Mouse (Mus musculus): ENCODE results near the gene Hnrnpm. TPM values are rescaled to one million over a fixed set of nuclear protein-coding genes. Genes with fewer than 3 reads are reported as not detected.
"Not testable (repeated sequence)": the region's sequence is repeated elsewhere in the genome, so short reads cannot be mapped to it uniquely, and the experiment has no call there.

Hnrnpm gene
- polyA plus RNA-seq (2012; rRNA removed) = 107 and 131 TPM in 2 replicates

- no peak for DNase-seq (ENCODE audit: low spot score)
Observed at GRCm38 (mm10) chr17:33686760-33687159, at the start of gene Hnrnpm. Gene Hnrnpm (minus strand): TSS chr17:33686860.

DNA sequence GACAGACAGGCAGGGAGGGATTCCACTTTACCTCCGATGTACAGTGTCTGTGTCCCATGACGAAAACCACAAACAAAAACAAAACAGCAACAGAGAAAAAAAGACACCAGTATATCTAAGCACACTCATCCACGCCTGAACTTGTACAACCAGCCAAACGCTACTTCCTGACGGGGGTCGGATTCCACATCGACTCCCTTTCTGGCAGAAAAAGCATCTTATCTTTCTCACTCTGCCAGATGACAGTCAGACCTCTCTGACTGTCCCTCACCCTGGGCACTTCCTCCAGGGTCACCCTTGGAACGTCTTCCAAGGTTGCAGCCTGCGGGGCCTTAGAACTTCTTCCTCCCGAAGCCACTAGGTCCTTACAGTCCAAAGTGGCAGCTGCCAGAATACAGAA lies 46.9 kb upstream of the Hnrnpm start:
- not testable (repeated sequence) for DNase-seq (ENCODE audit: low spot score)

DNA sequence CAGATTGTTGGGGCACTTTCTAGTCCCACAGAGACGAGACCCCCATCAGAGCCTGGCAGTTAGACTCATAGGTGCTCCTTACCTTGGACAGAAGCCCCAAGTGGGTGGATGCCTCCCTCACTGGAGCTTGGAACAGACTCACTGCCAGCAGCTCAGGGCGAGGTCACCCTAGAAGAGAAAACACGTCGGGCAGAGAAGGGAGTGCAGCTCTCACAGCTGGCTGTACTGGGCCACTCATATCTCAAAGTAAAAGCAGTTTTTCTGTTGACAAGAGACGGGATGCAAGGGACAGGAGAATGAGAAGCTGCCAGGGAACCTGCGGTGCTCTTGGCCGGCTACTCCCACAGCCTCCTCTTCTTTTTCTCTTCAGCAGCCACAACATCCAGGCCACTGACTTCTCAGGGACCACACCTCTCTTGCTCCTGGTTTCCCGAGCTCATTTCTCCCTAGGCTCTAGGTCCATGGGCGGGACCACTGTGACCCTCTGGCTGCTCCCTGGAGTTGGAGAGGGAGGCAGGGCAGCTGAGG lies 46.0 kb upstream of the Hnrnpm start:
- not testable (repeated sequence) for DNase-seq (ENCODE audit: low spot score)

DNA sequence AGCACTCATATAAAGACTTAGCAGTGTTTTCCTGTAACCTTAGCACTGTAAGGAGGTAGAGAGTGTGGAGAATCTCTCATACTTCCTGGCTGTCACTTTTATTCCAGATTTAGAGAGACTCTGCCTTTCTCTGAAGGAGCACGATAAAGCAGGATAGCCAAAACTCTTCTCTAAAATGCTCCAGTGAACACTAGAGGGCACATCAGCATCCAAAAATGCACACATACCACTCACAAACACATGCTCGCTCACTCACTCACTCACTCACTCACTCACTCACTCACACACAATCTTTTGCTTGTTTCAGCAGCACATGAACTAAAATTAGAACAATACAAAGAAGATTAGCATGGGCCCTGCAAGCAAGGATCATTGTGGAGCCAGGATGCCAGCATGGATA lies 42.6 kb upstream of the Hnrnpm start:
- no peak for DNase-seq (ENCODE audit: low spot score)

DNA sequence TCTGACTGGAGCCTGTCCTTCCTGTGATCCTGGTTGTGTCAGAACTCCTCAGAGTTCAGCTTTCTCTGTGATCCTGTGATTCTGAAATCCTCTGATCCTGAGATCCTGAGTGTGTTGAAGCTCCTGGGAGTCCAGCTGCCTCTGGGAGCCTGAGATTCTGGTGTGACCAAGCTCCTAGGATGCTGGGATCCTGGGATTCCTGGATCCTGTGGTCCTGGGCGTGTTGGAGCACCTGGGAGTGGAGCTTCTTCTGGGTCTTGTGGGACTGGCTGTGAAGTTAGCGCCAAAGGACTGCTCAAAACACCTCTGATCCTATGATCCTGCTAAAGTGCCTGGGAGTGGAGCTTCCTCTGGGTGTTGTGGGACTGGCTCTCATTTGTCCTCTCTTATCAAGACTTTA lies 41.7 kb upstream of the Hnrnpm start:
- DNase-seq (ENCODE audit: low spot score) = no peak

GRCm38 (mm10) chr17:33719736-33720378 lies 33.2 kb upstream of the Hnrnpm start:
- peak; percentile 2 for DNase-seq (ENCODE audit: low spot score)

DNA sequence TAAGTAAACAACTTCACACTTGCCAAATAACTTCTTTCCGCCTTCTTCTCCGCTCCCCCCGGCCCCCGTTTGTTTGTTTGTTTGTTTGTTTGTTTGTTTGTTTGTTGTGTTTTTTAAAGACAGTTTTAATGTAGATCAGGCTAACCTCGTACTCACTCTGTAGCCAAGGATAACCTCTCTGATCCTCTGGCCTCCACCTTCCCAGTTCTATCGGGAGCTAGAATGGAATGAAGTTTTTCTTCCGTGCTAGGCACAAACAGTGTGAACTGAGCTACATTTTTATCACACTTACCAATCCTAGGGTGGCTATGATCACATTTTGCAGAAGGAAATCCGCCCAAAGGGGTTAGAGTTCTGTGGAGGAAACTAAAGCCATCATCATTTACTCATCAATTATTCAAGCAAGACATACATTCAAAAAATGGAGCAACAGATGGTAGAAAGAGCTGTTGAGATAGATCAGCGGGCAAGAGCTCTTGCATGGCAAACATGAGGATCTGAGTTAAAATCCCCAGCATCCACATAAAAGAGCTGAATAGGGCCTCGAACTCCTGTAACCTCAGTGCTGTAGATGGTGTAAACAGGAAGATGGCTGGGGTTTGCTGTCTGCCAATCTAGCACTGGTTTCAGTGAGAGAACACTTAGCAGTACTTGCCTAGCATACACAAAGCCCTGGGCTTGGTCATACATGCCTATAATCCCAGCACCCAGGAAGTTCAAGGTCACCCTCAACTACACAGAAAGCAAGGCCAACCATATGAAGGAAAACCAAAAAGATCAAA lies 32.5 kb upstream of the Hnrnpm start:
- DNase-seq (ENCODE audit: low spot score) = no peak

- peak; percentile 87 for DNase-seq (ENCODE audit: low spot score)
Observed at GRCm38 (mm10) chr17:33718384-33718881, 31.8 kb upstream of the Hnrnpm start, which contains the start of gene March2. Gene March2 (minus strand): TSS chr17:33718670.

GRCm38 (mm10) chr17:33717982-33718381 lies 31.3 kb upstream of the Hnrnpm start:
- no peak for DNase-seq (ENCODE audit: low spot score)

DNA sequence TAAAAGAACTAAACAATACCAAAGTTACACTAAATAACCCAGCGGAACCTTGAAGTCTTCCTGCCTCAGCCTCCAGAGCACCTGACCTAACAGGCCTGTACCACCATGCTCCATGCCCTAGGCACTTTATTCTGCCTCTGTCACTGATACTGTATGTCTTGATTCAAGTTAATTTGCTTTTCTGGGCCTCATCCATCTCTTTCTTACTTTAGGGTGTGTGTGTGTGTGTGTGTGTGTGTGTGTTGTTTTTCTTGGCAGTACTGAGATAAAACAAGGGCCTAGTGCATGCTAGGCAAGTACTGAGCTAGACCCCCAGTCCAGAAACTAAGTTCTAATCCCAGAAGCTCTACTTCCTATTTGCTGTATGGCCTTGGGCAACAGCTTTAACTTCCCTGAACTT lies 30.6 kb upstream of the Hnrnpm start:
- DNase-seq (ENCODE audit: low spot score) = no peak

DNA sequence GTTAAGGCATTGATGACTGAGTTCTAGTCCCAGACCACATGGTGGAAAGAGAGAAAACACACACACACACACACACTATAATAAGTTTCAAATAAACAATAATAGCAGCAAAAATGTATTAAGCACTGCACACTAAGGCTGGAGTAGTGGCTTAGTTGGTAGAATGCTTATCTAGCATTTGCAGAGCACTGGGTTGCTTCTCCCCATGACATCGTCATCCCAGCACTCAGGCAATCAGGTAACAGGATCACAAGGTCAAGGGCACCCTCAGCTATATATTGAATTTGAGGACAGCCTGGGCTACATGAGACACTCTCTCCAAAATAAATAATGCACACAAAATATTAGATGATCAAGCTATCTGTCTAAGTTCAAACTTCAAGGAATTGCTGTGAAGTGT lies 28.1 kb upstream of the Hnrnpm start:
- DNase-seq (ENCODE audit: low spot score) = no peak

GRCm38 (mm10) chr17:33713271-33713670 lies 26.6 kb upstream of the Hnrnpm start:
- DNase-seq (ENCODE audit: low spot score) = no peak

DNA sequence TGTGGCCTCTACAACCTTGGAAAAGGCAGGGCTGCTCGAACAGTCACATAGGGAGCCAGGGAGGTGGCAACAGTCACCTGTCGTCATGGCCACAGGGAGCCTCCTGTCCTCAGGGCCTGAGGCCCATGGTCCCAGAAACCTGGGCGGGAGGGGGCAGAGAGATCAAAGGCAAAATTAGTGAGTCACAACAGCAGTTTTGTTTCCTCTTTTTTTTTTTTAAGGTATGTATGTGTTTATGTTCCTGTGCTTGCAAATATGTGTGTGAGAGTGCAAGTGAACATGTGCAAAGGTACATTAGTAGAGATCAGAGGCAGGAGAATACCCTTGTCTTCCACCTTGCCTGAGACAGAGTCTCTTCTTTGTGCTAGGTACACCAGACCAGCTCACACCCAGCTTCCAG lies 23.2 kb upstream of the Hnrnpm start:
- peak; percentile 13 for DNase-seq (ENCODE audit: low spot score)

DNA sequence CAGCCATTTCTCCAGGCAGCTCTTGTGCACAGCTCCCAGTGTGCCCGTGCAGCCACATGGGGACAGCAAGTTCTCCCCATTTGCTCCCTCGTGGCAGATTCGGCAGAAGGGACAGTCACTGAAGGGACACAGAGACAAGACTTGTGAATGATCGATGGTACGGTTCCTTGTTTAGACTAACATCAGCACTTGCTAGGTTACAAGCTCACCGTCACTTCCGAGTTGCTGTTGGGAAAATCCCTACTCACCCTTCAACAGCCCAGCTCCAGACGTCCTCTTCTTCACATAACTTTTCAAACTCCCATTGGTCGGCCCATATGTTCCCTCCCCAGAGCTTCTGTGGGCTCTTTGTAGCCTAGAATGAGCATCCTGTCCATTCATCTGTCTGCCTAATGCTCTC lies 16.4 kb upstream of the Hnrnpm start:
- DNase-seq (ENCODE audit: low spot score) = no peak

GRCm38 (mm10) chr17:33702178-33702577 lies 15.5 kb upstream of the Hnrnpm start:
- DNase-seq (ENCODE audit: low spot score) = no peak

- no peak for DNase-seq (ENCODE audit: low spot score)
Observed at GRCm38 (mm10) chr17:33695471-33695870, 8.8 kb upstream of the Hnrnpm start.

DNA sequence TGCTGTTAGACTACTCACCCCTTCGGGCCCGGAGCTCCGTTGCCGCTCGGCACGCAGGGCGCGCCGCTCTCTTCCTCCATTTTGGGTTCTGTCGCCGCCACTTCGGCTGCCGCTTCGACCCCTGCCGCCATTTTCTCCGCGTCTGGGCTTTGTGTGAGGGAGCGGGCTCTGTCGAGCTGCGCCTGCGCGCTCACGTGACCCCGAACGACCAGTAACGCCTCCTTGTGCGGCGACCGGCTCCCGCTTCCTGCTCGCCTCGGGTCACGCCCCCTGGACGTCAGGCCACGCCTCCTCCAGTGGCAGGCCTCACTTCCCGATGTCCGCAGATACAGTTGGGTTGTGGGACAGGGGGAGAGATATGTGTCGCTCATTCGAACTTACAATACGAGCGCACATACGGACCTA lies 1.4 kb downstream of the Hnrnpm start:
- peak; percentile 94 for DNase-seq (ENCODE audit: low spot score)

DNA sequence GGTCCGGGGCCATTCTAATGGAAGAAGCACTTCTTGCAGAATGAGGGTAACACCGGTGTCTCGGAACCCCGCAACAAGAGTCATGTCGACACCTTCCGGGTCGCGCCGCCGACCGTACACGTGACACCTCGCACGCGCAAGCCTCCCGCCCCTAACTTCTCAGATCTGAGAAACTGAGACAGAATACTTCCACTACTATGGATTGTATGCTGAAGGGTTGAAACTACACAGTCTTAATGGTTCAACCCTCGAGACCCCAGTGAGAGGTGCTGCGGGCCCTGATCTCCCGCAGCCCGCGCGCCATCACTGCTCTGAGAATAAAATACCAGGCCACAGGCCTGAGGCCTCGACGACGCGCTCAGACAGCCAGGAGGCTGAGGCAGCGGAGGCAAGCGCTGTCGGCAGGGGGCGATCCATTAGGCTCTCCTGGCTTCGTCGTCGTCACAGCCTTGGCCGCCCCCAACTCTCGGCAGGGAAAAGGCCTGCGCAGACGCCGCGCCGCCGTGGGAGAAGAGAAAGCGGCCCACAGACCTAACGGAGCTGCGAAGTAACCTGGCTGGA lies 1.9 kb downstream of the Hnrnpm start:
- no peak for DNase-seq (ENCODE audit: low spot score)

DNA sequence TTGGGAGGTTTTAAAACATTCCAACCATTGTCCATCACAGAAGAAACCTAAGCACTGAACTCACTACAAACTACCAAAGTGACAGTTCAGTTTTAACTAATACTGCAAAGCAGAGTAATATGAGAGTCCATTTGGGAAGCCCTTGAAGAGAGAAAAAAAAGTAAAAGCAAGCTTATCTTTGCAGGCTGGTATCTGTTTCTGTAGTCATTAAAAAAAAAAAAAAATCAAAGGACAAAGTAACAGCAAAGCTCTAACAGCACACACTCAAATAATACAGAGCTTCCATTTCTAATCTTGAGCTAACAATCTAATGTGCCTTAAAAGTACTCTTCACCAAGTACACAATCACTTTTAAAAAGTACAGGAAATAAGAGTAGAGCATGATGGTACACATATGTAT lies 4.9 kb downstream of the Hnrnpm start:
- DNase-seq (ENCODE audit: low spot score) = no peak

DNA sequence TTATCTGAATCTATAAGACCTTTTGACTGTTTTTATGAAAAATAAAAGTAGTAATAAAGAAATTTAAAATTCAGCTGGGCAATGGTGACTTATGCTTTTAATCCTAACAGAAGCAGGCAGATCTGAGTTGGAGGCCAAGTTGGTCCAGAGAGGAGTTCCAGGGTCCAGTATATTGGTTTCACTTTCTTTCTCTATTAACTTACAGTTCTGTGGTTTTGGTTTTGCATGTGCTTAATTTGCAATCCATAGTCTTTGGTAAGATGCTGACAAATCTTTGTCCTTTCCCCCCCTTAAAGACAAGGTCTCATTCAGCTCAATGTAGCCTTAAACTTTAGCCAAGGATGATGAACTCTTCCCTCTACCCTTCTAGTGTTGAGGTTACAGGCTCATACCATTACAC lies 7.9 kb downstream of the Hnrnpm start:
- DNase-seq (ENCODE audit: low spot score) = no peak

GRCm38 (mm10) chr17:33676086-33676485 lies 10.6 kb downstream of the Hnrnpm start:
- DNase-seq (ENCODE audit: low spot score) = no peak

GRCm38 (mm10) chr17:33675452-33675851 lies 11.2 kb downstream of the Hnrnpm start:
- no peak for DNase-seq (ENCODE audit: low spot score)

DNA sequence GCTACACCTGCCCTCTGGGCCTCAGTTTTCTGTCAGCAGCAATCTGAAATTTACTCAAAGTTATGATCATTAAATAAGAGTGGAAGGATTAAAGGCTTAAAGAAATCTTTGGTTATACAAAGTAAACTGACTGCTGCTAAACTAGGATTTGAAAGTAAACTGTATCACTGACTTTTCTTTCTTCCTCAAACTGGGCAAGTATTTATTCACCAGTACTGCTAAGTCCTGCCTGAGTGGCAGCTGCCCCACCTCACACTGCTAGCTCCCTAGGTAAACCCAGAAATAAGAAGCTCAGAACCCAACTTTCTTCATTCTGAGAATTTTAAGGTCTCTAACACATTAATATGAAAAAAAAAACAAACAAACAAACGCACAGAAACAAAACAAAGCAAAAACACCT lies 12.8 kb downstream of the Hnrnpm start:
- DNase-seq (ENCODE audit: low spot score) = no peak
